Mouse (Mus musculus) intestine, embryonic 15.5 days (tissue): ENCODE data around the gene Inmt. TPM values are rescaled to one million over a fixed set of nuclear protein-coding genes. Genes with fewer than 3 reads are reported as not detected.

Experiments used
- ATAC-seq: fragments of 200-750 bp; cut with Nextera tagmentation; 2 replicates; pipeline ENCODE4 v1.8.0; 2017; ENCODE audit warnings: moderate TSS enrichment, moderate library complexity
- H3K27ac ChIP-seq: fragments of 300-500 bp; sonication (generic); 2 replicates; pipeline ENCODE4 v1.5.1; 2015; ENCODE audit warnings: mild to moderate bottlenecking, inconsistent platforms
- H3K27me3 ChIP-seq: fragments of 300-500 bp; sonication (generic); replicated peaks from 2 replicates; pipeline ENCODE4 v1.6.1; 2015; ENCODE audit warnings: inconsistent platforms
- H3K36me3 ChIP-seq: fragments of 300-500 bp; sonication (generic); 2 replicates; pipeline ENCODE4 v1.6.1; 2015; ENCODE audit warnings: inconsistent platforms
- H3K4me1 ChIP-seq: fragments of 300-500 bp; sonication (generic); replicated peaks from 2 replicates; pipeline ENCODE4 v1.6.1; 2015; ENCODE audit warnings: inconsistent platforms
- H3K4me2 ChIP-seq: fragments of 300-500 bp; sonication (generic); replicated peaks from 2 replicates; pipeline ENCODE4 v1.6.1; 2015; ENCODE audit warnings: mild to moderate bottlenecking, inconsistent platforms
- H3K4me3 ChIP-seq: fragments of 300-500 bp; sonication (generic); replicated peaks from 2 replicates; pipeline ENCODE4 v1.5.1; 2015; ENCODE audit warnings: inconsistent platforms
- H3K9ac ChIP-seq: fragments of 300-500 bp; sonication (generic); 2 replicates; pipeline ENCODE4 v1.6.1; 2015; ENCODE audit warnings: inconsistent platforms
- H3K9me3 ChIP-seq: fragments of 300-500 bp; sonication (generic); 2 replicates; pipeline ENCODE4 v1.6.1; 2016; ENCODE audit warnings: inconsistent platforms
- WGBS: fragments of 180-500 bp; shearing (Covaris S2); methylation state at CpG from one replicate; pipeline ENCODE4 v1.1.7; 2015; 5-methylcytosine and 5-hydroxymethylcytosine counted together
- polyA plus RNA-seq: library from polyadenylated mRNA; unstranded; fragments of >200 nt; fragmentation: Nextera tagmentation; extraction: Ambion mirVana; gene quantifications from 2 replicates; pipeline ENCODE4 v1.2.1, GENCODE M21; 2015

The Inmt gene
- 0.21 and 0.62 TPM in 2 replicates for polyA plus RNA-seq

DNA sequence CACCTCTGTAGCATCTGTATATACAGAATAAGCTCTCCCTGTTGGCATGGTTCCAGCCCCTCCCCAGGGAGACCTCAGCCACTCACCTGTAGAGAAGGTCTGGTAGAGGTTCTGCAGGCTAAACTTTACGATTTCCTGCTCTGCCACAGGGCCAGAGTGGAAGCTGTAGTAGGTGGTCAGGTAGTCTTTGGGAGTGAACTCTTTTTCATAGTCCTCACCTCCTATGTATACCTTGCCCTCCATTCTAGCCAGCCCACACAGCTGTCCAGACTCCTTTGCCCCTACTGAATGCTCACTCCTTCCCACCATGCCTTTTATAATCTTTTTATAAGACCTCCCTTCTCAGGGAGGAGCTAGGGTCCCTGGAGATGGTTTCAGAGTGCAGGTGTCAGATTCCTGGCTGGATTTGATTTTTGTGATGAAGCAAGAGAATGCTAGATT lies at the start of gene Inmt:
Inmt (minus strand) TSS at position 303 of the 441 bp plus-strand sequence.
- no peak within 1 kb of the TSS for H3K4me3 ChIP-seq
- H3K27ac ChIP-seq: no peak within 1 kb of the TSS
- H3K4me2 ChIP-seq: no peak within 1 kb of the TSS
- H3K27me3 ChIP-seq: no peaks in the 10 kb centered on the region
- ATAC-seq: no peak
- 61% methylated on average over 1 of the region's 1 CpGs for WGBS
- H3K9me3 ChIP-seq: no peaks in the 10 kb centered on the region
- no peaks in the 10 kb centered on the region for H3K36me3 ChIP-seq
- no peaks in the 10 kb centered on the region for H3K4me1 ChIP-seq
- no peak within 1 kb of the TSS for H3K9ac ChIP-seq

DNA sequence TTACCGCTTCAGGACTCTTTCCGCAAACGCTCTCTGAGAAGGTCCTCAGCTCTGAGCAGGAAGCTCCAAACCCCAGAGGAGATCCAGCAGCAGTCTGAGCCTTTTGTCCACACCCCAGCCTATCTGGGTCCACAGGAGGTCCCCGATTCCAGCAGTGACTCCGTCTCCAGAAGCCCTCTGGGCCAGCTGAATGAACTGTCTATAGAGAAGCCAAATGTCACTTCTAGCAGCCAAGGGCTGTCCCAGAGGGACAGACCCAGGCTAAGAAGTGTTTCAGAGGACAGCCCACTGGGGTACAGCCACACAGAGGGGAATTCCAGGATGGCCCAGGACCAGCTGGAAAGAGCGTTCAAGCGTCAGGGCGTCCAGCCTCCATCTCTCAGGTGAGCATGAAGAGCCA lies 49.1 kb upstream of the Inmt start:
- ATAC-seq: no peak
- Histone ChIP-seq H3K9me3 (no peaks in the 10 kb centered on the region), H3K36me3 (0 out of 2 replicates have a peak, but pooled peaks cover 2% of the 10 kb centered on the region), H3K4me3 (no peak overlapping the region), H3K27me3 (no peaks in the 10 kb centered on the region), H3K27ac (no peak overlapping the region), H3K9ac (no peak overlapping the region), H3K4me2 (no peak overlapping the region), H3K4me1 (no peaks in the 10 kb centered on the region)
- WGBS: 93% methylated on average over 8 of the region's 8 CpGs

DNA sequence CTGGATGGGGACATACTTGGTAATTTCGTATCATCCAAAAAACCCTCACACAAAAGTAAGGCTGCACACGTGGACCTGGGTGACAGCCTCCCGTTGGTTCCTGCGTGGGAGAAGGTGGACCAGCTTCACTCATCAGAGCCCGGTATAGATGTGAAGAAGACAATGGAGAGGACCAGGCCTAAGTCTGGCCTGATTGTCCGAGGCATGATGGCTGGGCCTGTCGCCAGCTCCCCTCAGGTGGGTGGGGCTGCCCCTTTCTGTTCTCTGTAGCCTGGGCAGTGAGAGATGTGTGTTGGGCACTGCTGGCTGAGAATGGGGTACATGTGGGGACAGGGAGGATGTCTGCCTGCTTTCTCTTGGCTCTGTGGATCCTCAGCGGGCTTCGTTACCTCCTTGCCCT lies 43.4 kb upstream of the Inmt start:
- Histone ChIP-seq H3K9ac (no peak overlapping the region), H3K27me3 (no peaks in the 10 kb centered on the region)
- 87% methylated on average over 9 of the region's 9 CpGs for WGBS

DNA sequence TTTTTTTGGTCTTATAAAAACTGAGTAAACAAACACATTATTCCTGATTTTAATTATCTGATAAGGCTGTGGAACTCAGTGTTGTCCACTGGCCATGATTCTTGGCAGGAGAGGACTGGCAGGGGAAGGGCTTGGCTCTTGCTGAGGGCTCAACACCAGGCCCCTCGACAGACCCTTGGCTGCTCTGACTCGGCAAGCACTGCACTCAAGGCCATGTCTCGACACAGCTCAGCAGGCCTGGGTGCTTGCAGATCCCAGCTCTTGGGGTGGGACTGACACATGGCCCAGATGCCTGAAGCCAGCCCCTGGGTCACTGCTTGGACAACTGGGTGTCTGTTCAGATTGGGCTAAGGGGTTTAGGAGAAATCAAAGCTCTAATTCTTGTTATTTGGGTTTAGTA lies 39.7 kb upstream of the Inmt start:
- Histone ChIP-seq H3K4me1 (no peaks in the 10 kb centered on the region), H3K9me3 (no peaks in the 10 kb centered on the region), H3K27me3 (no peaks in the 10 kb centered on the region), H3K4me3 (no peak overlapping the region), H3K9ac (no peak overlapping the region), H3K27ac (no peak overlapping the region), H3K4me2 (no peak overlapping the region), H3K36me3 (no peaks in the 10 kb centered on the region)
- no peak for ATAC-seq
- 63% methylated on average over 3 of the region's 3 CpGs for WGBS

More for the DNA sequence above, 43.4 kb upstream of the Inmt start:
- no peak overlapping the region for H3K4me3 ChIP-seq
- no peak overlapping the region for H3K4me2 ChIP-seq
- no peaks in the 10 kb centered on the region for H3K9me3 ChIP-seq
- H3K36me3 ChIP-seq: no peaks in the 10 kb centered on the region
- no peak for ATAC-seq
- no peaks in the 10 kb centered on the region for H3K4me1 ChIP-seq
- H3K27ac ChIP-seq: no peak overlapping the region

DNA sequence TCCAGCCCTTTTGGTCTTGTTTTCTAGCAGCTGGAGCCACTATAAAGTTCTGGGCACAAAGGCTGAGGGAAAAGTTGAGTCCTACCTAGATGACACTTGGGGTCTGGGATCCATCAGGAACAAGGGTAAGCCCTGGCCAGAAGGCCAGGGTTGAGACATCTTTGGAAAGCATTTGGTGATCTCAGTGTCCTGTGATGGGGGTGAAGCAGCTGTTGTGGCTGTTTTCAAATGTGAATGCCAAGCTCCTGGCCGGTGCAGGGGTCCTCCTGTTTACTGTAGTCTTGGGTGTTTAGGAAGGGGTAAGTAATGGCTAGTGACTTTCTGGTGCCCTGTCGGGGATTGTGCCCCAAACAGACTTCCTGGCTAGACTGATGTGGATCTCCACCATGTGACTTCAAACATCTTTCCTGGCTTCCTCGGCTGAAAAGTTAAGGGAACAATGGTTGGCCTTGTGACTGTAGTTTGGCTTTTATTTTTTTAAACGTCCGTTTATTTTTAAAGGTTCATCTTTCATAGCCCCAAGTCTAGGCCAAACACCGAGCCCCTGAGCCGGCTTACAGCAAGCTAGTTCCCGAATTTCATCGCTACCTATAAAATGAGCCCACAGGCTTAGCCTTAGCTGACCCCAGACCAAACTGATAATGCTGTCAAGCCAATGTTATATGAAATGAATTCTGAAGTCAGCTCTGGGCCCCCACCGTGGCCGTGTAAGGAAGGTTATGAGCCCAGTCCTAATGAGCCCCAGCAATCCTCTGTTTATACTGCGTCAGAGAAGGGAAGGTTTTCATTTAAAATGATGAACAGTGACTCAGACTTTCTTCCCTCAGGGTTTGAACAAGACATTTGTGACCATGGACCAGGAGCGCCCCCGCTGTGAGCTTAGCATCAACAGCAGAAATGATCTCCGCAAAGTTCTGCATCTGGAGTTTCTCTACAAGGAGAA lies 35.9 kb upstream of the Inmt start:
- Histone ChIP-seq H3K4me2 (no peak overlapping the region), H3K36me3 (no peaks in the 10 kb centered on the region), H3K4me3 (no peak overlapping the region), H3K9me3 (no peaks in the 10 kb centered on the region), H3K27ac (no peak overlapping the region), H3K27me3 (no peaks in the 10 kb centered on the region), H3K9ac (no peak overlapping the region), H3K4me1 (no peaks in the 10 kb centered on the region)
- 60% methylated on average over 15 of the region's 15 CpGs for WGBS
- ATAC-seq: no peak

DNA sequence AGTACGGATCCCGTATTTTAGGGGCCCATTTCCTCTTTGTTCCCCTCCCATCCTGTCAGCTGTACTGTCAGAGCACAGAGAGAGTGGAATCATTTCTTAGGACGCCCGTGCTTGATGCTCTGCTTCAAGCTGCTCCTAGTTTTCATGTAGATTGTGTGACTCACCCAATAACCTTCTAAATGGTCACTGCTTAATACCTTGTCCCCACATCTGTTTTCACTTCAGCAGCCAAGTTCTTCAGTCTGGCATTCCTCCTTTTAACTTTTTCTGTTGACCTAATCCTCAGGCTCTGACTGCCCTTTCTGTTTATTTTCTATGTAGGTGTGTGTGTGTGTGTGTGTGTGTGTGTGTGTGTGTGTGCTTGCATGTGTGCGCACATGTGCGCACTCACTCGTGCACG lies 32.9 kb upstream of the Inmt start:
- no peak overlapping the region for H3K27ac ChIP-seq
- H3K9ac ChIP-seq: no peak overlapping the region
- H3K36me3 ChIP-seq: no peaks in the 10 kb centered on the region
- WGBS: 91% methylated on average over 8 of the region's 8 CpGs
- peaks cover 4% of the 10 kb centered on the region; the same call in 1 of the 2 replicates for H3K4me1 ChIP-seq
- no peak overlapping the region for H3K4me2 ChIP-seq
- no peaks in the 10 kb centered on the region for H3K27me3 ChIP-seq
- ATAC-seq: no peak
- H3K9me3 ChIP-seq: no peaks in the 10 kb centered on the region
- H3K4me3 ChIP-seq: no peak overlapping the region

DNA sequence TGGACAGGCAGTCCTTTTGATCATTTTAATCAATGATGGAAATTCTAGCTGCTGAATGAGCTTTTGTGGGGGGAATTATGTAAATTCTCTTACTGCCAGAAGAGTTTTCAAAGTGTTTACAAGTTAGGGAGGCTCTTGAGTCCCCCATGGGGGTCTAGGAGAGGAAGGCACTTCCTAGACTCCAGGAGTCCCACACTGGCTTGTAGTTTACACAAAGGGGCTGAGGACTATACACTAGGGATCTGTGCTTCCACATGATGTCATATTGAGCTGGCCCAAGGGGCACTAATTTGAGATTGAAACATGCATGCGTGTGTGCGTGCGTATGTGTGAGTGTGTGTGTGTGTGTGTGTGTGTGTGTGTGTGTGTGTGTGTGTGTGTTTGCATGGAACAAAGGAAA lies 29.1 kb upstream of the Inmt start:
- WGBS: 68% methylated on average over 3 of the region's 3 CpGs
- Histone ChIP-seq H3K27me3 (no peaks in the 10 kb centered on the region), H3K4me3 (peak overlapping the region; percentile 47), H3K9me3 (no peaks in the 10 kb centered on the region), H3K27ac (peak overlapping the region; percentile 29; the same call in 1 of the 2 replicates), H3K36me3 (no peaks in the 10 kb centered on the region), H3K9ac (peak overlapping the region; percentile 31; the same call in 1 of the 2 replicates), H3K4me1 (peaks cover 6% of the 10 kb centered on the region; the same call in 1 of the 2 replicates), H3K4me2 (peak overlapping the region; percentile 66)
- ATAC-seq: peak; percentile 48

DNA sequence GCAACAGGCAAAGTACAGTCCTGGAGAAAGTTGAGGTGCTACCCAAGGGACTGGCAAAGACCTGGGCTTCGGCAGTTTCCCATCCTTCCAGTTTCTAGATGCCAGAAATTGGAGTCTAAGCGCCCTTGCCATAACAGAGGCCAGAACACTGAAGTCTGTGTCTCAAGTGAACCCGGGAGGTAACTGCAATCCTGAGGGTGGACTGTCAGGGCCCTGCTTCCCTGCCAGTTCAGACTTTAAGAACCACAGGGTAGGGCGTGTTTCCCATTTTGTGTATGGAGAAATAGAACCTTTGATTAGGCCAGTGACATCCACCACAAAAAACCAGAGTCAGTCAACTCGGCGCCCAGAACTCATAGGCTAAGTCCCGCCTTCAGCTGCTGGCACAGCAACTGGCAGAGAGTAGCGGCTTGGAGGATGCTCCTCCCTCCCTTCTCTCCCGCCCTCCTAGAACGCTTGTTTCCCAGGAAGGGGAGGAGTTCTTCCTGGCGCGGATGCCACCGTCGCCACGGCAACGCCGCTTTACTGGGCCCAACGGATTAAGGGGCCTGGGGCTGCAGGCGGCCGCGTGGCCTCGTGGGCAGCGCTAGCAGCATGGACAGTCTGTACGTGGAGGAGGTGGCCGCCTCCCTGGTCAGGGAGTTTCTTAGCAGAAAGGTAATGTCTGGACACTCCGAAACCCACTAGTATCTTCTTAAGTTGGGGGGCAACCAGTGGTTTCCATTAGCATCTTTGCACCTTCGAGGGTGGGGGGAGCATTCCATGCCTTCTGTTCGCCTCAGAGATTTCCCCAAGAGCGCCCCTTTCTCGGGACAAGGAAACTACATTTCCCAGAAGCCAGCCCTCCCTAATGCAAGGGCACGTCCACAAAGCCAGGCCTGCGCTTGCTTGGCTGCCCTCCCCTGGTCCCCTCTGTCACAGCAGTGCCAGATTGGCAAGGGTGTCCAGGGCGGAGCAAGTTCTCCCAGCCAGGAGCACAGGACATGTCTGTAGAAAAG lies 28.4 kb upstream of the Inmt start, which contains the start of gene Mindy4:
Mindy4 (plus strand) TSS at position 471 of the 998 bp plus-strand sequence.
- Histone ChIP-seq H3K27ac (peak within 1 kb of the TSS; percentile 29), H3K4me3 (peak within 1 kb of the TSS; percentile 47), H3K27me3 (no peaks in the 10 kb centered on the region), H3K4me1 (peaks cover 6% of the 10 kb centered on the region; the same call in 1 of the 2 replicates), H3K36me3 (no peaks in the 10 kb centered on the region), H3K9me3 (no peaks in the 10 kb centered on the region), H3K4me2 (peak within 1 kb of the TSS; percentile 66), H3K9ac (peak within 1 kb of the TSS; percentile 31)
- 4% methylated on average over 33 of the region's 33 CpGs for WGBS
- ATAC-seq: peak; percentile 97

DNA sequence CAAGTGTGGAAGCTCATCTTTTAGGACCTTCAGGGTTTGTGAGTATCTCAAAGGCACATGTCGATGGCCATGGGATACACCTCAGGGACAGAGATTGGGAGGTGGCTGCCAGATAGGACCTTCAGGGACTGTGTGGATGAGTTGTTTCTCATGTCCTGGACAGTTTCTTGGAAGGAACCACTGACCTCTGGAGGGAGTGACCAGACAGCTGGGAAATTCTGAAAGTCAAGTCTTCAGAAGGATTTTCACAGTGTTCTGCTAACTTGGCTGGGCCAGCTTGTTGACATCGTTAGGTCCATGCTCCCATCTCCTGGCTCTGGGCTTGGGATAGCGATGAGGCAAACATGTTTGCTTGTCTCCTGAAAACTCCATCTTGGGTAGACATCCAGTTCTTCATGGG lies 24.2 kb upstream of the Inmt start:
- Histone ChIP-seq H3K4me2 (no peak overlapping the region), H3K9me3 (no peaks in the 10 kb centered on the region), H3K9ac (no peak overlapping the region), H3K4me3 (no peak overlapping the region), H3K4me1 (peaks cover 4% of the 10 kb centered on the region; the same call in 1 of the 2 replicates), H3K27ac (no peak overlapping the region), H3K36me3 (no peaks in the 10 kb centered on the region), H3K27me3 (no peaks in the 10 kb centered on the region)
- 86% methylated on average over 3 of the region's 3 CpGs for WGBS
- ATAC-seq: no peak

DNA sequence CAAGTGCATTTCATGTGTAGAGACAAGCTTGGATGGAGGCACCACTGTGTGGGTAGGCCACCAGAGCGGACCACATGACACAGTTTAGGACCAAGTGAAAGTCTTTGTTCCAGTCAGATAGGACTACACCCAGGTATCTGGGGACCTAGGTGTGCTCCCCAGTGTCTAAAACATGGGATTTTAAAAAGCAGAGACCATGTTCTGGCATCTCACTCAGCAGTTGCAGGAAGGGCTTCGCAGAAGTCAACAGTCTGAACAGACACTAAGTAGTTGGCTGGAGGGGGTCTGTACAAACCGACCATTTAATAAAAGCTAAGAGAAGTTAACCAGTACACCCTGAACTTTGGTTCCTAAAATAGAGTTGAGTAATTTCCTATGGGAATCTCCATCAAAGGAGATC lies 18.3 kb upstream of the Inmt start:
- H3K27me3 ChIP-seq: no peaks in the 10 kb centered on the region
- H3K4me1 ChIP-seq: no peaks in the 10 kb centered on the region
- no peak overlapping the region for H3K4me2 ChIP-seq
- no peak overlapping the region for H3K27ac ChIP-seq
- H3K36me3 ChIP-seq: no peaks in the 10 kb centered on the region
- WGBS: 90% methylated on average over 3 of the region's 3 CpGs
- H3K9me3 ChIP-seq: no peaks in the 10 kb centered on the region
- H3K4me3 ChIP-seq: no peak overlapping the region
- no peak for ATAC-seq
- H3K9ac ChIP-seq: no peak overlapping the region

DNA sequence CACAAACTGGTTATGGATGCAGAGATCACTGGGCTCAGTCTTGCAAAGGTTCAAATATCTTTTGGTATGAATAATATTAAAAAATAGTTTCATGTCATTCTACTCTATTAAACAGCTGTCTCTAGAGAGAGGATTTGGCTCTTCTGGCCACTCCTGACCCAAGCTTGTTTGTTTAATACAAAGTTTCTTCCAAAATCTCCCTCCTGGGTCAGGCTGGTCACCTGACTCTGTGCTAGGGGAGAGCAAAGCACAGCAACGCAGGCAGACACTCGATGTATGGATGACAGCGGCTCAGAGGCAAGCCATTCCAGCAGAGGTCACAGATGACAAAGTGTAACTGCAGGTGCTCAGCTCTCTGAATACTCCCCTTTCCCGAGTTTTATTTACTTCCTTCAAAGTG lies 16.7 kb upstream of the Inmt start:
- 59% methylated on average over 4 of the region's 4 CpGs for WGBS
- no peak overlapping the region for H3K4me3 ChIP-seq
- H3K9ac ChIP-seq: no peak overlapping the region
- no peaks in the 10 kb centered on the region for H3K27me3 ChIP-seq
- no peaks in the 10 kb centered on the region for H3K9me3 ChIP-seq
- H3K36me3 ChIP-seq: no peaks in the 10 kb centered on the region
- ATAC-seq: no peak
- no peaks in the 10 kb centered on the region for H3K4me1 ChIP-seq
- no peak overlapping the region for H3K27ac ChIP-seq
- no peak overlapping the region for H3K4me2 ChIP-seq

DNA sequence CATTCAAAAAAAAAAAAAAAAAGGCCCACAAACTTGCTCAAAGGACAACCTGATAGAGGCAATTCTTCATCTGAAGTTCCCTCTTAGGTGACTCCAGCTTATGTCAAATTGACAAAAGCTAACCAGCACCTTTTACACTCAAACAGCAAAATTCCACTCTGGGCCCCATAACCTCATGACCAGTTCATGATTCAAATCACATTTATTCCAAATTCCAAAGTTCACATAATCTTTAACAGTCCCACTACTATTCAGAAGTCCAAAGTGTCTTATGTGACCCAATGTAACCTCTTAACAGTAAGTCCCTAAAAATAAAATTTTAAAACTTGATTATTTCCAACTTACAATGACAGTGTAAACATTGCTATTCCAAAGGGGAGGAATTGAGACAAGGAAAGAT lies 14.6 kb upstream of the Inmt start:
- H3K9ac ChIP-seq: no peak overlapping the region
- no peak overlapping the region for H3K4me2 ChIP-seq
- H3K4me3 ChIP-seq: no peak overlapping the region
- no peaks in the 10 kb centered on the region for H3K9me3 ChIP-seq
- no peak for ATAC-seq
- no peaks in the 10 kb centered on the region for H3K27me3 ChIP-seq
- H3K36me3 ChIP-seq: no peaks in the 10 kb centered on the region
- H3K4me1 ChIP-seq: no peaks in the 10 kb centered on the region
- no peak overlapping the region for H3K27ac ChIP-seq
